Mouse (Mus musculus): Measurements from ENCODE around the gene Sgo2b. TPM values are rescaled to one million over a fixed set of nuclear protein-coding genes. Genes with fewer than 3 reads are reported as not detected.
"Not testable (repeated sequence)": the region's sequence is repeated elsewhere in the genome, so short reads cannot be mapped to it uniquely, and the experiment has no call there.

The Sgo2b gene
- not detected in 2 replicates for polyA plus RNA-seq (2015; fragmentation: Nextera tagmentation; extraction: Ambion mirVana)

DNA sequence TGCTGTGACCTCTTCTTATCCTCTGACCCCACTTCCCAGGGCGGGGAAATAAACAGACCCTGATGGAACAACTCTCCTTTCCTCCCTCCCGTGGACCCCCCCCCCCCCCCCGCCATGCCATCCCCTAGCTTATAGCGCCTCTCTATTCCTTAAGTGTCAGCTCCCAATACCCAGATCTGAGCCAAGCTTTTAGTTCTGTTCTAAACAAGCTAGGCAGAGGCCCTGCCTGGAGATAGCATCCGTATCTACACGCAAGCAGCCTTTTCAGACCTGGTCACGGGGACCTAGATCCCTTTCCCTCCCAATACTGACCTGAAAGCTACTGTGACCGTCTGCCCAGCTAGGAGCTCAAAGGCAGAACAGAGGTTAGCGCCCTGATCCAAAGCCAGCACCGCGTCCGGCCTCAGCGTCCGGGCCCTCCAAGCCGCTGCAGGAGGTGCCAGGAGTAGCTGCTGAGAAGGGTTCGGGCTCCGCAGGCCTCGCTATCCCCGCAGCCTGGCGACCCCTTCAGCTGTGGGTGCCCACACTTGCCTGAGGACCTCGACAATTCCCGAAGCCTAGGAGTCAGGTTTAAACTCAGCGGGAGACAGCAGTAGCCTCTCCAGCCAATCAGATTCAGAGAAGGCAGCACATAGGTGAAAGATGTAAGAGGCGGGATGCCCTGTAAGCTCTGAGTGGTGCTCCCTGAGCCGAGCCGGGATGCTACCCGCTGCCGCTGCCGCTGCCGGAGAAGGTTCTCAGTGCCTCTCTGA lies at the start of gene Sgo2b:
TSS of gene Sgo2b (minus strand) at position 623 of the 752 bp plus-strand sequence.
- H3K4me1 ChIP-seq (replicated peaks), result no peaks in the 10 kb centered on the region
- H3K9me3 ChIP-seq (replicated peaks), result no peaks in the 10 kb centered on the region
- H3K4me2 ChIP-seq, result no peak within 1 kb of the TSS
- no peak for ATAC-seq (ENCODE audit: insufficient read depth)
- no peaks in the 10 kb centered on the region for H3K36me3 ChIP-seq (replicated peaks)
- no peak within 1 kb of the TSS for H3K4me3 ChIP-seq (replicated peaks)
- 11% methylated on average over 30 of the region's 30 CpGs for WGBS (ENCODE audit: insufficient replicate concordance)
- peaks cover 6% of the 10 kb centered on the region; the same call in 1 of the 2 replicates for H3K27me3 ChIP-seq
- no peak within 1 kb of the TSS for H3K9ac ChIP-seq
- H3K27ac ChIP-seq (replicated peaks), result no peak within 1 kb of the TSS

DNA sequence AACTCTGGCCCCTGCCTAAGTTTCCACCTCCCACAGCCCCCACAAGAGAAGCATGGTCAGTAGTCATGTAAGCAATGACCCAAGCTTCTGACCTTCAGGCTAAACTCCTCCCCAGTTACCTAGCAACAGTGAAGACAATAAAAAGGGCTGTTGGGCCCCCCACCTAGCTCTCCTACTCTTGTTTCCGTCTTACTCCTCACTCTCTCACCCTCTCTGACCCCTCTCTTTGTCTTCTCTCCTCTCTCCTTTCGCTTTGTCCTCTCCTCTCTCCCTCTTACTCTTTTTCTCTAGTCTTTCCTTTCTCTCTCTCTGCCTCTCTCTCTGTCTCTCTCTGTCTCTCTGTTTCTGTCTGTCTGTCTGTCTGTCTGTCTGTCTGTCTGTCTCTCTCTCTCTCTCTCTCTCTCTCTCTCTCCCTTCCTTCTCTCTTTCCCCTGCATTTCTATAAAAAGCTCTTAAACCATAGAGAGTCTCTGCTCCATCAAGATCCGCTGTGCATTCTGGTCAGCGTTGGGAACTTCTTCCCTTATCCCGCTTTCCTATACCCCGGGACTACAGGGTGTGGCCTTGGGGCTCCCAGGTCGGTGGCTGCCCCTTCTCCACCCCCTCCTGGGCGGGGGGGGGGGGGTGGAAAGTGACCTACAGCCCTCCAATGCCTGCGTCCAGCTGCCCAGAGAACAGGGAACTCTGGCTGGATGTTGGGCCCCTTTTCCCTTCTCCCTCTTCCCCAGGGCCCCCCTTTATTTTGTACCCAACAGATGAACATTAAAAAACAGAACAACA lies 18.8 kb upstream of the Sgo2b start:
- ATAC-seq (ENCODE audit: insufficient read depth); H3K27me3 ChIP-seq; H3K9ac ChIP-seq; H3K4me3 ChIP-seq (replicated peaks); H3K4me2 ChIP-seq; H3K4me1 ChIP-seq (replicated peaks); H3K27ac ChIP-seq (replicated peaks); H3K36me3 ChIP-seq (replicated peaks); H3K9me3 ChIP-seq (replicated peaks): not testable (repeated sequence)
- WGBS (ENCODE audit: insufficient replicate concordance), result 33% methylated on average over 9 of the region's 9 CpGs

GRCm38 (mm10) chr8:63961032-63961785 lies 9.2 kb upstream of the Sgo2b start:
- no peaks in the 10 kb centered on the region for H3K9me3 ChIP-seq (replicated peaks)
- no peak overlapping the region for H3K27ac ChIP-seq (replicated peaks)
- H3K4me2 ChIP-seq, result no peak overlapping the region
- H3K4me3 ChIP-seq (replicated peaks), result no peak overlapping the region
- H3K36me3 ChIP-seq (replicated peaks), result no peaks in the 10 kb centered on the region
- no peak for ATAC-seq (ENCODE audit: insufficient read depth)
- no peak overlapping the region for H3K9ac ChIP-seq
- H3K27me3 ChIP-seq, result no peaks in the 10 kb centered on the region
- WGBS (ENCODE audit: insufficient replicate concordance), result 52% methylated on average over 3 of the region's 3 CpGs
- no peaks in the 10 kb centered on the region for H3K4me1 ChIP-seq (replicated peaks)

DNA sequence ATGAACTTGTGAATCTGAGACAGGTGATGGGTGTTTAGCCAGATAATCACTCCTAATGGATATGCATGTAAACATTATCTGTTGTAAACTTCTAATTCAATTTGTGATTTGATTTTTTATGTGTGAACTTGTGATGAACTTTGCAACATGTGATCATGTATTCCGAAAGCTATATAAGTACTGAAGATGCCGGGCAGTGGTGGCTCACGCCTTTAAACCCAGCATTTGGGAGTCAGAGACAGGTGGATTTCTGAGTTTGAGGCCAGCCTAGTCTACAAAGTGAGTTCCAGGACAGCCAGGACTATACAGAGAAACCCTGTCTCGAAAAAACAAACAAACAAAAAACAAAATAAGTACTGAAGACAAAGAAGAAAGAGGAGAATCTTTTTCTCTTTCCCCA lies 1.8 kb upstream of the Sgo2b start:
- not testable (repeated sequence) for H3K9ac ChIP-seq; H3K27ac ChIP-seq (replicated peaks); H3K9me3 ChIP-seq (replicated peaks); H3K4me1 ChIP-seq (replicated peaks); H3K4me2 ChIP-seq; H3K36me3 ChIP-seq (replicated peaks); ATAC-seq (ENCODE audit: insufficient read depth); H3K27me3 ChIP-seq; H3K4me3 ChIP-seq (replicated peaks)
- WGBS (ENCODE audit: insufficient replicate concordance), result 52% methylated on average over 4 of the region's 4 CpGs

DNA sequence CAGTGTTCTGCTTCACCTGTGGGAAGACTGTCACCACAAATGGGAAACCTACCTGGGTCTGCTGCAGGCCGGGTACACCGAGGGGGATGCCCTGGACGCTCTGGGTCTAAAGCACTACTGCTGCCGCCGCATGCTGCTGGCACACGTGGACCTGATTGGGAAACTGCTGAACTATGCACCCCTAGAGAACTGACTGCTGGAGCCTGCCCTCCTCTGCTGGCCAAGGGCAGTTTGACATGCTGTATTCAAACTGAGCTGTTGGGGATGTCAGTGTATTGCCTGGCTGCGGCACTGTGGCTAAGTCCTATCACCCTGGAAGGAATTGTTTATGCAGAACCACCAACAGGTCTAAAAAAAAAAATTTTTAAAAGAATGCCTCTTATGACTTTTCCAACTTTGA lies 18.9 kb downstream of the Sgo2b start:
- H3K36me3 ChIP-seq (replicated peaks), result no peaks in the 10 kb centered on the region
- H3K4me3 ChIP-seq (replicated peaks), result no peak overlapping the region
- H3K9me3 ChIP-seq (replicated peaks), result no peaks in the 10 kb centered on the region
- no peak overlapping the region for H3K27ac ChIP-seq (replicated peaks)
- H3K4me2 ChIP-seq, result no peak overlapping the region
- no peaks in the 10 kb centered on the region for H3K4me1 ChIP-seq (replicated peaks)
- 64% methylated on average over 7 of the region's 7 CpGs for WGBS (ENCODE audit: insufficient replicate concordance)
- no peaks in the 10 kb centered on the region for H3K27me3 ChIP-seq
- H3K9ac ChIP-seq, result no peak overlapping the region
- no peak for ATAC-seq (ENCODE audit: insufficient read depth)

GRCm38 (mm10) chr8:63929301-63930097 lies 22.5 kb downstream of the Sgo2b start:
- Histone ChIP-seq H3K9me3 (replicated peaks) (no peaks in the 10 kb centered on the region), H3K4me2 (no peak overlapping the region), H3K4me3 (replicated peaks) (no peak overlapping the region), H3K27ac (replicated peaks) (no peak overlapping the region), H3K4me1 (replicated peaks) (no peaks in the 10 kb centered on the region), H3K36me3 (replicated peaks) (no peaks in the 10 kb centered on the region), H3K9ac (no peak overlapping the region), H3K27me3 (no peaks in the 10 kb centered on the region)
- ATAC-seq (ENCODE audit: insufficient read depth), result no peak
- 56% methylated on average over 3 of the region's 3 CpGs for WGBS (ENCODE audit: insufficient replicate concordance)

DNA sequence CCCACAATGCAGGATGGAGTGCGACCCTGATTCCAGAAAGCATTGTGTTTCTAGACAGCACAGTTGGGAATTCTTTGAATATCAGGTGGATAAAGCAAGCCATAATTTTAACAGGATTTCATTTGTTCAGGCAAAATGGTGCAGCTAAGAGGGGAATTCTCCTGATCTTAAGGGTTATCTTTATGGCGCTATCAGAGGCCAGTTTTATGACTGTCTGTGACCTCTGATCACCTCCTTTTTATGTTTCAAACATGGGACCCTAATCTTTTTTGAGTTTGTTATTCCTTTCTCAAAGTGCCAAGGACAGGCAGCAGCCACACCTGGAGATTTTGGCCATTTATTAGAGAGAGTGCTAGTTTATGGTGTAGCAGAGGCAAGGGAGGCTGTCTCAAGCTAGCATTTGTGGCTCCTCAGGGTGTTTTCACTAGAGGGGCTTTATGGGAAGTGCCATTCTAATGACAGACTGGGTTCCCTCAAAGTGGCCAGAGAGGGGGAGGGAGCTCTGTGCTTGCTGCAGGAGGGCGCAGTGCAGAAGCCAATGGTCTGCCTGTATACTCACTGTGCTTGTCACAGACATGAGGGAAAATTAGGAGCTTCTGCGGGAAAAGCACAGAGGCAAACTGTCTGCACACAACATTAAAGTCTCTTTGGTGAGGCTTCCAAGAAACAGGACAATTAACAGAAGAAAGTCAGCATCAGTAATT lies 30.6 kb downstream of the Sgo2b start:
- Histone ChIP-seq H3K9ac (no peak overlapping the region), H3K36me3 (replicated peaks) (no peaks in the 10 kb centered on the region), H3K27me3 (no peaks in the 10 kb centered on the region), H3K27ac (replicated peaks) (no peak overlapping the region), H3K9me3 (replicated peaks) (no peaks in the 10 kb centered on the region), H3K4me2 (no peak overlapping the region), H3K4me1 (replicated peaks) (no peaks in the 10 kb centered on the region), H3K4me3 (replicated peaks) (no peak overlapping the region)
- 47% methylated on average over 4 of the region's 4 CpGs for WGBS (ENCODE audit: insufficient replicate concordance)
- ATAC-seq (ENCODE audit: insufficient read depth), result no peak

DNA sequence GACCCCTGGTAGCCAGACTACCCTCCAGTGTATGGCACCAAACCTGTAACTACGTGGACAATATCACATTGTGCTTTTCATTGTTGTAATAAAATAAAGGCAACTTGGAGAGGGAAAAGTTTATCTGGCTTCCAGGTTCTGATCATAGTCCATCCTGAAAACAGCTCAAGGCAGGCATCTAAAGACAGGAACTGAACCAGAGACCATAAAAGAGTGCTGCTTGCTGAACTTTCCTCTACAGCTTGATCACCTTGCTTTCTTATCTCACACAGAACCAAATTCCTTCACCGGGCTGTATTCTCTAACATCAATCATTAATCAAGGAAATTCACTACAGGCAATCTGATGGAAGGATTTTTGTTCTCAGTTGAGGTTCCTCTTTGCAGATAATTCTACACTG lies 57.0 kb downstream of the Sgo2b start:
- no peak overlapping the region for H3K9ac ChIP-seq
- 41% methylated on average over 2 of the region's 2 CpGs for WGBS (ENCODE audit: insufficient replicate concordance)
- no peak for ATAC-seq (ENCODE audit: insufficient read depth)
- no peaks in the 10 kb centered on the region for H3K4me1 ChIP-seq (replicated peaks)
- H3K4me2 ChIP-seq, result no peak overlapping the region
- H3K27ac ChIP-seq (replicated peaks), result no peak overlapping the region
- H3K9me3 ChIP-seq (replicated peaks), result no peaks in the 10 kb centered on the region
- H3K4me3 ChIP-seq (replicated peaks), result no peak overlapping the region
- H3K27me3 ChIP-seq, result no peaks in the 10 kb centered on the region
- H3K36me3 ChIP-seq (replicated peaks), result no peaks in the 10 kb centered on the region

GRCm38 (mm10) chr8:63878353-63878752 lies 73.7 kb downstream of the Sgo2b start:
- H3K4me1 ChIP-seq (replicated peaks), result no peaks in the 10 kb centered on the region
- ATAC-seq (ENCODE audit: insufficient read depth), result no peak
- no peak overlapping the region for H3K27ac ChIP-seq (replicated peaks)
- WGBS (ENCODE audit: insufficient replicate concordance), result 65% methylated on average over 4 of the region's 4 CpGs
- no peak overlapping the region for H3K4me2 ChIP-seq
- H3K9me3 ChIP-seq (replicated peaks), result no peaks in the 10 kb centered on the region
- H3K9ac ChIP-seq, result no peak overlapping the region
- no peaks in the 10 kb centered on the region for H3K36me3 ChIP-seq (replicated peaks)
- H3K27me3 ChIP-seq, result no peaks in the 10 kb centered on the region
- no peak overlapping the region for H3K4me3 ChIP-seq (replicated peaks)

DNA sequence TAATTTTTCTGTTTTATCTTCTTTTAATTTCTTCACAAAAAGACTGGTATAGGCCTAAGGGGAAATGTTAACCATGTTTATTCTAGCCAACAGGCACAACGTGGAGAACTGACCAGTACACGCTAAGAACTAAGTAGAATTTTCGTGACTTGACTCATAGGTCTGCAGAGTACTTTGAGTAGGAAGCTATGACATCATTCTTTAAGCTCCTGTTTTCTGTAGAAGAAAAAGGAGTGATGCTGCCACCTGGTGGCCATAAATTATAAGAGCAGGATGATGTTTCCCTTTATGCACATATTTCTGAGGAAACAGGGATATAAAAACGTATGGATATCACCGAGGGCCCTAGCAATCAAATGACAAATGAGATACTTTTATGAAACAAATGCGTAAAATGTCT lies 74.7 kb downstream of the Sgo2b start:
- H3K9me3 ChIP-seq (replicated peaks), result no peaks in the 10 kb centered on the region
- H3K4me1 ChIP-seq (replicated peaks), result no peaks in the 10 kb centered on the region
- 9% methylated on average over 6 of the region's 6 CpGs for WGBS (ENCODE audit: insufficient replicate concordance)
- ATAC-seq (ENCODE audit: insufficient read depth), result no peak
- H3K9ac ChIP-seq, result no peak overlapping the region
- H3K27me3 ChIP-seq, result no peaks in the 10 kb centered on the region
- H3K27ac ChIP-seq (replicated peaks), result no peak overlapping the region
- no peaks in the 10 kb centered on the region for H3K36me3 ChIP-seq (replicated peaks)
- no peak overlapping the region for H3K4me2 ChIP-seq
- H3K4me3 ChIP-seq (replicated peaks), result no peak overlapping the region

Data from liver, embryonic 15.5 days (tissue).